Mouse (Mus musculus) CD4-positive, CD25-positive, alpha-beta regulatory T cell, adult 4 months (primary cell): ENCODE data around the gene Npas3. TPM values are rescaled to one million over a fixed set of nuclear protein-coding genes. Genes with fewer than 3 reads are reported as not detected.

Experiments
- ATAC-seq: one replicate; pipeline ENCODE4 v1.8.0; 2017
- polyA plus RNA-seq, 2 experiments: library from polyadenylated mRNA; unstranded; fragments of 100-300 nt; shearing (Covaris generic); gene quantifications; one replicate each; pipeline ENCODE4 v1.2.1; 2017

The Npas3 gene
- polyA plus RNA-seq, 2 experiments from 2014 or later: 0.15 TPM; not detected in 1

DNA sequence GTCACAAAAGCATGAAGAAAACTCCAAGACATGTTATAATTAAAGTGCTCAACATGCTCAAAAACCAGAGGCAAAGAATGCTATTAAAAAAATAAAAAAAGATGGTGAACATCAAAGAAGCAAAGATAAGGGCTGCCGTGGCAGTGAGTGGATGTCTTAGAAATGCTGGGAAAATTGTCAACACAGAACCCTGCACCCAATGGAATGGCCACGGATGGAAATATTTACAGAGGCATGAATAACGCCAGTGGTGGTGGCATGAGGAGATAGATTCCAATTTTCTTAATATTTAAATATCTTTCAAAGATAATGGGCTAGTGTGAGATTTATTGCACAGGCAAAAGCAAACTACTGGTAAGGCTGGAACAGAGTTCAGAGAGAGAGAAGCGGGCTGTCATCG lies 628.2 kb downstream of the Npas3 start:
- ATAC-seq: no peak

GRCm38 (mm10) chr12:53881684-53882083 lies 633.2 kb downstream of the Npas3 start:
- no peak for ATAC-seq

- ATAC-seq: no peak
Measured at GRCm38 (mm10) chr12:53882863-53883262, 634.4 kb downstream of the Npas3 start.

GRCm38 (mm10) chr12:53888624-53889023 lies 640.1 kb downstream of the Npas3 start:
- ATAC-seq: no peak

GRCm38 (mm10) chr12:53895909-53896308 lies 647.4 kb downstream of the Npas3 start:
- no peak for ATAC-seq

DNA sequence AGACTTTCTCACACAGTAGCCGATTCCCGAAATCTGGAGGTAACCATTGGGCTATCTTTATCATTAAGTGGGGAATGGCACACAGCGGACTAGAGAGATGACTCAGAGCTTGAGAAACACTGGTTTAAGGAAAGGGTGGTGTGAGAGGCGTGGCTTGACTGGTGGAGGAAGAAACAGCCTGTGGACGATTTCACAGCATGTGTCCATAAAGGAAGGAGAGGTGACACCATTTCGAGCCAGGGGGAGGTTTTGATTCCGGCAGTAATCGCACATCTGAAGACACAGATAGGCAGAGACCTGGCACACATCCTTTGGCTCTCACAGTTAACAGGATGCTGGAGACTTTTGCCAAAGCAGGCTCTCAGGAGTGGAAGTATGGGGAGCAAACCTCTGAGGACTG lies 660.3 kb downstream of the Npas3 start:
- no peak for ATAC-seq

- ATAC-seq: no peak
Measured at GRCm38 (mm10) chr12:53910192-53910591, 661.7 kb downstream of the Npas3 start.

DNA sequence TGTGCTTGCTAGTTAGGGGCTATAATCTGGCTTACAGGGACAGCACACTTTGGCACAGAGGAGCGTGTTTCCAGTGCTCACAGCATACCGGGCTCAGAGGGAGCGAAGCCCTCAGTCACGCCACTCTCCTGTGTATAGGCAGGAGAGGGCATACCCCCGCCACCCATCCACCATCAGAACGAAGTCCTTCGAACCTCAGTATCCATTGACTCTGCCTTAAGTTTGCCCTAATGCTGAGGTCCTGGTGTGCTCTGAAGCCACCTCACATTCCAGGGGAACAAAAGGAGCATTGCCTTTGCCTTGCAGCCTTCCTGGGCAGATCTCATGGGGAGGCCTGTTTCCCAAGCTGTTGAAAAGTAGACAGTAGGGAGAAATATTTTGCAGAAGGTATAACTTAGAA lies 673.7 kb downstream of the Npas3 start:
- no peak for ATAC-seq

DNA sequence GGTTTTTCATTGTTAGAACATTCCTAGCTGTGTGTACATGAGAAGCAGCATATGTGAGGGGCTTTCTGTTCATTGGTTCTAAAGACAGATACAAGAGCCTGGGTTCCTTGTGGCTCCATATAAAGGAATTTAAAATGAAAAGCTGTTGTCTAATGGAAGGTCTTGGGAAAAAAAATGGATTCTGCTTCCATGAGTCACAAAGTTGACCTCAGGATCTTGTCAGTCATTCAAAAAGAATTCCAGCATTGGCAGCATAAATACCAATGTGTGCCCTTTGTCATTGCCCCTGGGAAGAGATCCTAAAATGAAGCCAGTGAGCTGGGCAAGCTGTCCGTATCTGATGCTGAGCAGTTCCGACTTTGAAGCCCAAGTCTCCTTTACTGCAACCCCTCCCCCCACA lies 700.3 kb downstream of the Npas3 start:
- ATAC-seq: no peak

DNA sequence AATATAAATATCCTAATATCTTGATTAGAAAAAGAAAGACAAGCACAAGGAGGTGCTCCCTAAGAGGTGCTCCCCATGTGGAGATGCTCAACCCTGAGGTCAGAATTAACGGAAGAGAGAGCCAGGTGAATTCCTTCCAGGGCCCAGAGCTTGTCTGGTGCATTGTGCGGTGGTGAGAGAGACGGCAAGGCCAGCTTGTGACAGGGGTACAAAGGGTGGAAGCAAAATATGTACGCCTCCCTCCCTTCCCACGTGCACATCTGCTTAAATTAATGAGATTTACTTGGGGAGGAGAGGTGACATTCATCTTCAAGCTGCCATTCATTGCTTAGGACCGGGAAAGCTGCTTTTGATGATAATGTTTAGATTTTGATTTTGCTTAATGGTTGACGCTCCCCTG lies 713.5 kb downstream of the Npas3 start:
- ATAC-seq: no peak

DNA sequence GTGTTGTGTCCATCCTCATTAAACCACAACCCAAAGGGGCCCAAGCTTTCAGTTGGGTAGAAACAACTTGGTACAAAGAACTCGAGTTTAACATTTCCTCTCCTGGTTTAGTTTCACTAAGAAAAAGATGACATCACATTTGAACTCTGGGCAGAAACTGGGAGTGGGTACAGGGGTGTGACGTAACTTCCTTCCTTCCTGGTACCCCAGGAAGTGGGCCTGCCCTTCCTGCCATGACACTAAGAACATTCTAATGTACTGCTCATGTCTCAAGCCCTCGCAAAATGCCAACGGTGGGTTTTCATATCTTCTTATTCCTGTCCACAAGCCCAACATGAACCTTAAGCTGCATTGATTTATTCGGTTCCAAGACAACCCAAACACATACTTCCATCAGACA lies 715.1 kb downstream of the Npas3 start:
- ATAC-seq: no peak

- no peak for ATAC-seq
Measured at GRCm38 (mm10) chr12:53969378-53970174, 721.1 kb downstream of the Npas3 start.

GRCm38 (mm10) chr12:53970721-53971120 lies 722.2 kb downstream of the Npas3 start:
- ATAC-seq: no peak

DNA sequence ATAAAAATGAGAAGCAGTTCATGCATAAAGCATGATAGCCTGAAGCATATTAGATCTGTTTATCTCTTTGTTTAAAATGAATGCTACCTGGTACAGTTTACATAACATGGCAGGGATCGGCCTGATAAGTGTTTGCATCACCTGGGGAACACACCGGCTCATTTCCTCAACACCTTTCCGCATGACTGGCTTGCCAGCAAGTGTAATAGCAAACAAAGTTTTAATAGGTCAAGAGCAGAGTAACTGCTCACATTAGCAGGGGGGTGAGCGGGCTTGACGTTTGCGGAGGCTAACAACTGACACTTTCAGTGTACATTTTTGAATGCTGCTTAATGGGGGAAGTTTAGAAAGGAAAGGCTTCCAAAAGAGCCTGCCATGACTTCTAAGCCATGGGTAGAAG lies 724.9 kb downstream of the Npas3 start:
- ATAC-seq: no peak

GRCm38 (mm10) chr12:53981575-53982507 lies 733.4 kb downstream of the Npas3 start:
- no peak for ATAC-seq

DNA sequence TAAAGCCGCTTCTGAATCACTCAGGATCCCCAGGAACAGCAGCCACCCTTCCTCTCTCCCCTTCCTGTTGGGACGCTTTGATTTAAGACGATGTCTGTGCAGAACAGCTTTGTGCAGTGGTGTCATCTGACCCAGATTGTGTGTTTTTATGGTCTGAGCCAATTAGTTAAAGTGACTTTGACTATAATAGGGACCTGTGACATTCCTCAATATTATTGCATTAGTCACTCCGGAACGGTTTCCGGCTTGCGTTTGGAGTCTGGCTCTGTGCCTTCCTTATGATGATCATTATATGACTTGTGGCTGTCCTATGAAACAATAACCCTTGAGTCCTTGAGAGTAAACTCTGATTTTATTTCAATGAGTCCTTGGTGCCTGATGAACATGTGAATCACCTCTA lies 735.5 kb downstream of the Npas3 start:
- ATAC-seq: no peak

GRCm38 (mm10) chr12:53985851-53986842 lies 737.7 kb downstream of the Npas3 start:
- no peak for ATAC-seq

DNA sequence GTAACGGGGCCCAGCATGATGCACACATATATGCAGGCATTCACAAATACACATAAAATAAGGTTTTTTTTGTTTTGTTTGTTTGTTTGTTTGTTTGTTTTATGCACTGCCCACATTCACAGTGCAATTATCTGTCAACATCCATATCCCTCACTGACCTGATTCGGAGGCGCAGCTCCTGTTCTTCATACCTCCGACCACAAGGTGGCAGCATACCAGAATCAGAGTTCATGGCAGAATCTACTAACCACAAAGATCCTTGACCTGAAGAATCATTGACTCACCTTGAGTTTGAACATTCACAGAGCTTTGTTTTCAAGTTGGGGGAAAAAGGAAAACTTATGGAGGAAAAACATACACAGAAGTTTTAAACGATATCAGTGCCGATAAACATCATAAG lies 743.9 kb downstream of the Npas3 start:
- no peak for ATAC-seq

GRCm38 (mm10) chr12:53995710-53996109 lies 747.2 kb downstream of the Npas3 start:
- no peak for ATAC-seq

DNA sequence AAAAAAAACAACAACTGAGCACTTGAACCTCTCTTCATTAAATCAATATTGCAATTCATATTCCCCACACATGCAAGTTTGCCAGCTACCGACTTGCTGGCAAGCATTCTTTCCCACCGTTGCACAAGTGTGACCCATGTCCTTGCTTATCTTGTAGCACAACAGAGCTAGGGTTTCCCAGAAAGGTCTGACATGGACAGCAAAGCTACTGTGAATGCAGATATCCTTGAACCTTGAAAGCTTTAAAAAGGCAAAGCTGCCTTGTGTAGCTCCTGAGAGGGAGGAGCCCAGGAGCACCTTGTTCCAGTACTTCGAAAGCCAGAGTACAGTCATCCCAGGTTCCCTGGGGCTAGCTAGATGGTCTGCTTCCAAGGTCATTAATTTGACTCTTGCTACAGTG lies 748.7 kb downstream of the Npas3 start:
- ATAC-seq: no peak

- ATAC-seq: no peak
Measured at GRCm38 (mm10) chr12:53999647-54000637, 751.5 kb downstream of the Npas3 start.
